Mouse (Mus musculus) activated CD4-positive, CD25-positive, alpha-beta regulatory T cell, adult 9 weeks (primary cell): ENCODE measurements around the gene Zfp423. TPM values are rescaled to one million over a fixed set of nuclear protein-coding genes. Genes with fewer than 3 reads are reported as not detected.

Source experiments
- polyA plus RNA-seq: library from polyadenylated mRNA; unstranded; fragments of 100-300 nt; shearing (Covaris generic); gene quantifications from one replicate; pipeline ENCODE4 v1.2.1, GENCODE M21; 2017

Gene Zfp423
- polyA plus RNA-seq = not detected

GRCm38 (mm10) chr8:87959320-87959920, at the start of gene Zfp423:
Gene Zfp423 (minus strand): TSS chr8:87959595.

Other genes starting within 250 kb of the Zfp423 start
- gene Cnep1r1, start 159.2 kb upstream of the Zfp423 start, polyA plus RNA-seq = 37.6 TPM
- 25.3 TPM for gene Heatr3, start 178.3 kb upstream of the Zfp423 start, polyA plus RNA-seq
- gene Tent4b, start 239.6 kb upstream of the Zfp423 start, polyA plus RNA-seq = 6.2 TPM